Mouse (Mus musculus) heart, postnatal 4 days (tissue): ENCODE results near the gene Lrrc25. TPM values are rescaled to one million over a fixed set of nuclear protein-coding genes. Genes with fewer than 3 reads are reported as not detected.

ENCODE experiments used
- DNase-seq: peaks from one replicate; pipeline ENCODE4 v3.0.0; 2021
- total RNA-seq, 2 experiments: library from RNA; stranded (reverse); gene quantifications; 2 replicates each; pipeline ENCODE4 v1.2.3; 2021

Lrrc25 gene
- total RNA-seq, 2 experiments from 2014 or later: 1.1 to 1.5 TPM

DNA sequence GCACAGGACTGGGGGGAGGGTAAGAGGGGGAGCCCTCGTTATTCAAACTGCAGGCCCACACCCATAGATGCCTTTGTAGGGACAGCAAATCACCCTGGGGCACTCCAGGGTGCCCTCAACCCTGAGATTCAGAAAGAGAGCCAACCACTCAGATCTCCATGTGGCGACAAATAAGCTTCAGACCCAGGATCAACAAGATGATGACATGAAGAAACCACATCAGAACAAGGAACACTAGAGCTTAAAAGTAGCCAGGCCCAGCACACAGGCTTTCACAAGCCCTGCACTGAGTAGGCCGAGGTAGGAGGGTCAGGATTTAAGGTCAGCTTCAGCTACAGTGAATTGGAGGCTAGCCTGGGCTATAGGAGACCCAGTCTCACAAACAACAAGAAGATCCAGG is 33.0 kb downstream of the Lrrc25 start:
- DNase-seq: no peak

GRCm38 (mm10) chr8:70649324-70649723 is 33.4 kb downstream of the Lrrc25 start:
- DNase-seq: peak; percentile 94

- DNase-seq: no peak
These were observed 34.4 kb downstream of the Lrrc25 start for GRCm38 (mm10) chr8:70650351-70650750.

DNA sequence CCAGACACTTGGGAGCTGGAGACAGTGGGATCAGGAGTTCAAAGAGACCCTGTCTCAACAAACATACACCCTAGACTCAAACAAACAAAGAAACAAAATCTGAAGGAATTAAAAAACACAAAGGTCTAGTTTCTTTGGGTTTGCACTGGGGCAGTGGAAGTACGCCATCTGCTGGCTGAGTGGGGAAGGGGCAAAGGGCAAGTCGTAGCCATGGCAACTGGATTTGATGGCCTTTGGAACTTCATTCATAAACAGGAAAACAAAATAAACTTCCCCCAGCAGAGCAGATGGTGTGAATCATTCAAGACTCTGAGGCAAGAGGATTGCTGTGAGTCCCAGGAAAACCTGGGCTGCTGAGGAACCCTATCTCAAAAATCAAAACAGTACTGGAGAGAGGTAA is 37.3 kb downstream of the Lrrc25 start:
- DNase-seq: peak; percentile 78

- no peak for DNase-seq
These were observed 38.2 kb downstream of the Lrrc25 start for GRCm38 (mm10) chr8:70654121-70654520.

DNA sequence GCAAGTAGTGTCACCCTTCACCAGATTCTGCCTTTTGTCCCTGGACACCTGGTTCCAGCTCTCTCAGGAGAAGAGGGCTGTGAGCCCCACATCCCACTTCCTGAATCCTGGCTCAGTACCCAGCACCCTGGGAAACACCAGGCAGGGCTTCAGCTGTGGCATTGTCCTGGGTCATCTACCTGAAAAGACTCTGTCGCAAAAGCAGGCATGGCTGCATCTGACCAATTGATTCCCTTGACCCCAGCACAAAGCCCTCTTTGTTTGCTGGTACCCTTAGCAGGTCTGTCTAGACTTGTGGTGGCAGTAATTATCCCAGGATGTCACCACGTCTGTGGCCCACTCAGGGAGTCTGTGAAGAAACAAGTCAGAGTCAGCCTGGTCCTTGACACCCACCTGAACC is 39.5 kb downstream of the Lrrc25 start:
- no peak for DNase-seq

GRCm38 (mm10) chr8:70656193-70656790 is 40.3 kb downstream of the Lrrc25 start:
- DNase-seq: no peak

DNA sequence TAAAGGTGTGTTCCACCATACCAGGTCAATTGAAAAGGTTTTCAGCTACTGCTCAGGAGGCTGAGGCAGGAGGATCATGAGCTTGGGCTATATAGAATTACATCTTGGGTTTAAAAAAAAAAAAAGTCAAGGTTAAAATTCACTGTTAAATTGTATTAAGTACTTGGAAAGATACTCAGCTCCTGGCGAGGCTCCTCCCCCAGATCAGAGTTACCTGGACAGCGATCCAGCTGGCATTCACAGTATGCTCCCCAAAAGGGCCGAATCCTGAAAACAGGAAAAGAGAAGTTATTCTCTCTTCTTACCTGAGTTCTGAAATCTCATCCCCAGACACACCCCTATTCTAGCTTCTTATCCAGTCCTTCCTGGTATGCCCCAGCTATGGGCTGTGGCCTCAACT is 41.3 kb downstream of the Lrrc25 start:
- no peak for DNase-seq

GRCm38 (mm10) chr8:70657739-70658138 is 41.8 kb downstream of the Lrrc25 start:
- DNase-seq: no peak

- DNase-seq: no peak
These were observed 43.1 kb downstream of the Lrrc25 start for GRCm38 (mm10) chr8:70658897-70659603.

DNA sequence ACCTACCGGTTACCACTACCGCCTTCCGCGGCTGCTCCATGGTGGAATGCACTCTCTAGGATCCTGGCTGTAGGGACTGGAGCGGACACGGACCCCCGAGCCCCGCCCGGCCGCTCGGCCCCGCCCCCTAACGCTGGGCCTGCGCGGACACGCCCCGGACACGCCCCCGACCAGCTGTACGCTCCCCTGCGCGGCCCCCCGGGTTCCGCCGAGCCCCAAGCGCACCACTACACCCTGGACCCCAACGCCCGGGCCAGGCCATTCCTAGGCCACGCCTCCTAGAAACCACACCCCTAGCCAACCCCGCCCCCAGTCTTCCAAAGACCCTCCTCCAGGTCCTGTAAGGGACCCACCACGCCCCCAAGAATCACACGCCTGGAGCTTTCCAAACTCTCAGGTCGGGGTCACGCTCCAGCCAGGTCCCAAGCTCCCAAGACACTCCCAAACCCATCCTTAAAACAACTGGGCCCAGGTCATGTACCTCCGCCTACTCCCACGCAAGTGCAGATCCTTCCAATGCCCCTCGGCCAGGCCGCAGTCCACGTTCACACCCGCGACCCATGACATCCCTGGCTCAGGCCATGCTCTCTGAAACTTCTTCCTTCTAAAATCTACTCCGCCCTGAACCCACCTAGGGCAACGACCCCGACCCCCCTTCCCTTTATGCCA is 43.8 kb downstream of the Lrrc25 start:
- DNase-seq: peak; percentile 97

DNA sequence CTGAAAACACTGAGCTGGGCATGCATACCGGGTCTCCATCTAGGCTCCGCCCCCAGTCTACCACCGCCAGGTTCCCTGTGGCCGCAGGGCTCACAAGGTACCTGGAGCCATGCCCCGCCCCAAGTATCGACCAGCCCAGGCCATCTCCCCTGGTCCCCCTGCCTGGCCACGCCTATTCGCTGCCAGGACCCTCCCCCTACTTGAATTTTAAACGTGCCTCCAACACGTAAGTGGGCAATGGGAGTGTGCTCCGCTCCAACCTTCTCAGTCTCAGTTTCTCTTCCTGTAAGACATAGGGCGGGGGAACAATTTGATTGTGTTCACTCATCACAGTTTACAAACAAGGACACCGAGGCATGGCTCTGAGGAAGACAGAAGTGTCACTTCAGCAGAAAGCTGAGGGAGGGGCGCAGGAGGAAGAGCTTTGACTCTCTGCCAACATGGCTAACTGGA is 44.3 kb downstream of the Lrrc25 start, which contains the start of gene Pgpep1:
Pgpep1 (minus strand) TSS at position 116 of the 453 bp plus-strand sequence.
- DNase-seq: no peak

GRCm38 (mm10) chr8:70663691-70664090 is 47.7 kb downstream of the Lrrc25 start:
- DNase-seq: no peak

DNA sequence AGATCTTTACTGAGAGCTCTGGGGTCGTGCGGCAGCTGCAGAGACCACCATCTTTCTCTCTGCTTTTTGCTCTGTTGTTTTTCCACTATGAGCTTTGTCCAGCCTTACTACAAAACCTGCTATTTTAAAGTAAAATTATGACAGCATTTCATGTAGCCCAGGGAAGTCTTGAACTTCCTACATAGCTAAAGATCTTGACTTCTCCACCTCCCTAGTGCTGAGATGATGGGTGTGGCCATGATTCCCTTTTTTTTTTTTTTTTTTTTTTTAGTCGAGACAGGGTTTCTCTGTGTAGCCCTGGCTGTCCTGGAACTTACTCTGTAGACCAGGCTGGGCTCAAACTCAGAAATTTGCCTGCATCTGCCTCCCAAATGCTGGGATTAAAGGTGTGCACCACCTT is 48.7 kb downstream of the Lrrc25 start:
- no peak for DNase-seq

DNA sequence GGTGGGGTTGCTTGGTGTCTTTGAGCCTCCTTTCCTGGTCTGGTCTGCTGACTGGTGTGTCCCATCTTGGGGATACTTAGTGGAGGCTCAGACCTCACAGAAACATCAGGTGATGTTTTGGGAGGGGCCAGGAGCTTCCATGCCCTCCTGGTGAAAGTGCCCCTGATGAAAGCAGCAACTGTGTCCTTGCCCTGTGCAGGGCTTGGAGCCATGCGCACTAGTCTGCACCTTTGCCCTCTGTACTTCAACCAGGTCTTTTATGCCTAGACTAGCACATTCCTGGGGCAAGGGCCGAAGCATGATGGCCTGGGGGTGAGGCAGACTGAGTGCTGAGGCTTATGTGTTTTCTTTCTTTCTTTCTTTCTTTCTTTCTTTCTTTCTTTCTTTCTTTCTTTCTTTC is 49.6 kb downstream of the Lrrc25 start:
- no peak for DNase-seq

- peak; percentile 66 for DNase-seq
These were observed 51.1 kb downstream of the Lrrc25 start for GRCm38 (mm10) chr8:70667071-70667470.

Other genes starting within 250 kb of the Lrrc25 start
- gene Comp, start 242.6 kb upstream of the Lrrc25 start, total RNA-seq: 1 to 10 TPM; 2.5 to 2.6 TPM
- 10 to 100 TPM; 12.8 to 15.4 TPM for gene Crtc1, start 176.6 kb upstream of the Lrrc25 start, total RNA-seq
- 1 to 10 TPM; 8.2 to 9.2 TPM for gene Klhl26, start 139.2 kb upstream of the Lrrc25 start, total RNA-seq
- not detected for gene Tmem59l, start 128.8 kb upstream of the Lrrc25 start, total RNA-seq
- gene Crlf1, start 123.0 kb upstream of the Lrrc25 start, total RNA-seq: under 1 TPM in 1 of 2 experiments, not detected in 1; 0.55 TPM
- 100 to 1,000 TPM in 1 of 2 experiments, 10 to 100 TPM in 1; 96.9 to 109 TPM for gene Rex1bd, start 109.4 kb upstream of the Lrrc25 start, total RNA-seq
- gene Uba52, start 105.4 kb upstream of the Lrrc25 start, total RNA-seq: 1,000 to 10,000 TPM; 1,698 to 1,707 TPM
- 100 to 1,000 TPM; 204 to 207 TPM for gene Fkbp8, start 88.4 kb upstream of the Lrrc25 start, total RNA-seq
- gene Kxd1, start 88.2 kb upstream of the Lrrc25 start, total RNA-seq: 10 to 100 TPM; 67.5 to 76.9 TPM
- 10 to 100 TPM; 16.7 to 17.6 TPM for gene Ell, start 76.7 kb upstream of the Lrrc25 start, total RNA-seq
- gene Isyna1, start 21.8 kb upstream of the Lrrc25 start, total RNA-seq: 10 to 100 TPM; 38.9 to 41.6 TPM
- gene Ssbp4, start 7.3 kb upstream of the Lrrc25 start, total RNA-seq: 10 to 100 TPM; 73.8 to 78.5 TPM
- 1 to 10 TPM; 2.7 to 3.5 TPM for gene Gdf15, start 16.3 kb downstream of the Lrrc25 start, total RNA-seq
- gene Pgpep1, start 44.2 kb downstream of the Lrrc25 start, total RNA-seq: 10 to 100 TPM; 32.2 to 38.4 TPM
- 100 to 1,000 TPM; 107 to 120 TPM for gene Lsm4, start 57.1 kb downstream of the Lrrc25 start, total RNA-seq
- gene Jund, start 82.8 kb downstream of the Lrrc25 start, total RNA-seq: 100 to 1,000 TPM; 254 to 261 TPM
- under 1 TPM; 0.10 to 0.11 TPM for gene Iqcn, start 87.3 kb downstream of the Lrrc25 start, total RNA-seq
- gene Gm3336, start 102.4 kb downstream of the Lrrc25 start, total RNA-seq: not detected
- gene Pde4c, start 107.6 kb downstream of the Lrrc25 start, total RNA-seq: 1 to 10 TPM in 1 of 2 experiments, under 1 TPM in 1; 0.74 to 1.0 TPM
- gene Rab3a, start 138.5 kb downstream of the Lrrc25 start, total RNA-seq: 10 to 100 TPM; 27.3 to 28.7 TPM
- 10 to 100 TPM; 35.8 to 37.9 TPM for gene Mpv17l2, start 144.8 kb downstream of the Lrrc25 start, total RNA-seq
- 10 to 100 TPM; 36.0 to 39.2 TPM for gene Pik3r2, start 160.6 kb downstream of the Lrrc25 start, total RNA-seq
- 1 to 10 TPM; 8.4 to 8.9 TPM for gene Mast3, start 188.9 kb downstream of the Lrrc25 start, total RNA-seq
- gene Il12rb1, start 192.3 kb downstream of the Lrrc25 start, total RNA-seq: under 1 TPM in 1 of 2 experiments, not detected in 1; 0.12 TPM
- 1 to 10 TPM; 5.1 to 7.5 TPM for gene Arrdc2, start 223.6 kb downstream of the Lrrc25 start, total RNA-seq
- 1 to 10 TPM; 2.5 to 3.0 TPM for gene Kcnn1, start 247.1 kb downstream of the Lrrc25 start, total RNA-seq